Mouse (Mus musculus) right cerebral cortex, postnatal 10 days (tissue): Measurements from ENCODE around the gene Nom1.
"Not testable (repeated sequence)": the region's sequence is repeated elsewhere in the genome, so short reads cannot be mapped to it uniquely, and the experiment has no call there.

Source experiments
- DNase-seq, 2 experiments: peaks; one replicate each; pipeline ENCODE4 v3.0.0; 2021; ENCODE audit warnings: low spot score in 2 of 2

Nom1 gene

GRCm38 (mm10) chr5:29434228-29434871 lies at the start of gene Nom1:
TSS of gene Nom1 (plus strand) at chr5:29434664.
- peak; percentile 94 to 95 for DNase-seq

DNA sequence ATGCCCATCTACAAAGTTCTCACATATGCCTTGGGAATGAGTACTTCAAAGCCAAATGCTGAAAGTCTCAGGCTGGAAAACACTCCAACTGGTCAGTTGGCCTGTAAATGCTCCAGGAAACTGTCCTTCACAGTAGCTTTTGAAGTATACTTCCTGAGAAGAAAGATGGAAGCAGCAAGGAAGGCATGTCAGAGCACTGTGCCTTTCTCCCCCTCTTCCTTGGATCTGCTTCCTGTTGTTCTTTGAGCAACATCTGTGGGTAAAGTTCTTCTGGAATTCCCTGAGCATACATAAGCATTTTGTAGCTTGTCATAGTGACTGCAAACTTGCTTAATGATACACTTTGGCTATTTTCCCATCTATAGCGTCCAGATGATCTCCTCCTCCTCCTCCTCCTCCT lies 46.9 kb upstream of the Nom1 start:
- no peak for DNase-seq

DNA sequence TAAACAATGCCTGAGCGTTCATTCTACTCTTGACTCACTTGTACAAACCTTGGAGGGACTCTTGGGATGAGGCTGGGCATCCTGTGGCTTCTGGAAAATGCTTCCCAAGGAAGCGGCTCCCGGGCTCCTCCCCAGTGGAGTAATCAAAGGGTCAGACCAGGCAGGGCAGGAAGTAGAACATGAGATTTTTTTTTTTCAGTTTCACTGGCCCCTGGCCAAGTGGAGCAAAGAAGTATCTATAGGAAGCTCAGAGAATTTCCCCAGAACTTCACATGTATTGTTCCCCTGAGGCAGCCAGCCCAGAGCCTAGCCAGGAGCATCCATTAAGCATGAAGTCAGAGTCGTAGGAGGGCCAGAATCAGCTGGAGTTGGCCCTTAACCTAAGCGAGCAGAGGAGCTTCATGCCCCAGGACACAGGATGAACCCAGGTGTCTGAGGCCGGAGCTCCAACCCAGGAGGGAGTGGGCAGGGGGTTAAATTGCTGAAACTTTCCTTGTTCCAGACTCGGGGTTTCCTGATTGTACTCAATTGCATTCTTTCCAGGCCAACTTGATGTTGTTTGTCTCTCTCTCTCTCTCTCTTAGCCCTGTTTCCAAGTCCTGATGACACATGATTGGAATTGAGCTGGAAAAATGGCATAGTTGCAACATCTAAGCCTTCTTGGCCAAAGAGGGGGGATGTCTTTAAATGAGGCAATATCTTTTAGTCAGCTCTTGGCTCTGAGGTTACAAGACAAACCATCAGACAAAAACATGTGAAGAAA lies 46.1 kb upstream of the Nom1 start:
- no peak for DNase-seq

- DNase-seq, result peak; percentile 45 to 75
Measured at GRCm38 (mm10) chr5:29388944-29389765, 45.3 kb upstream of the Nom1 start.

DNA sequence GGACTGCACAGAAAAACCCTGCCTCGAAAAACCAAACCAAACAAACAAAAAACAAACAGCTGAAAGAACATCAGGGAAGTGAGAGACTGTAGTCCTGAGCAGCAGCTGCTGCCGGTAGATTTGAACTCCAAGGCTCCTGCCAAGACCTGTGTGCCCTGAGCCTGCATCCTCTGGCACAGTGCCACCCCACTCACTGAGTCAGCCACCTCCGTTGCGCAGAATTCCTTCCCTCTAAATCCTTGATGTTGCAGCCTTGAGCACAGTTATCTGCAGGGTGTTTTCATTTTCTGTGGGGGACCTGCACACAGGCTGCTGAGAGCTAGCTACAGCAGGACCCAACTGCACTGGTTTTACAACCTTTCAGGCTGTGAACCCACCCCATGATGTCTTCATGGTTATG lies 36.0 kb upstream of the Nom1 start:
- no peak for DNase-seq

DNA sequence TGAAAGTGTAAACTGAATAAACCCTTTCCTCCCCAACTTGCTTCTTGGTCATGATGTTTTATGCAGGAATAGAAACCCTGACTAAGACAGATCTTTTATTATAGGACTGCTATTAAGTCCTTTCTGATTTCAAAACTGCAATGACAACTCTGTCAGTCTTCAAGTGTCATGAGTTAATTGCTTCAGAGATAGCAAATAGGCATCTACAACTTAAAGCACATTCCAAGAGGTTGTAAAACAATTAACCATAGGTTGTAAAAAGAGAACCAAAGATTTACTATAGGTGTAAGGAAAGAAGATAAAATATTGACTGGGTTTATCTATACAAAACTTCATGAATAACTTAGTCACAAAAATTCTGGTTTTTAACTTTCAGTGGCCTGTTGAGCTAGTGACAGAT lies 23.6 kb upstream of the Nom1 start:
- no peak for DNase-seq

- no peak for DNase-seq
Measured at GRCm38 (mm10) chr5:29413041-29413440, 21.4 kb upstream of the Nom1 start.

DNA sequence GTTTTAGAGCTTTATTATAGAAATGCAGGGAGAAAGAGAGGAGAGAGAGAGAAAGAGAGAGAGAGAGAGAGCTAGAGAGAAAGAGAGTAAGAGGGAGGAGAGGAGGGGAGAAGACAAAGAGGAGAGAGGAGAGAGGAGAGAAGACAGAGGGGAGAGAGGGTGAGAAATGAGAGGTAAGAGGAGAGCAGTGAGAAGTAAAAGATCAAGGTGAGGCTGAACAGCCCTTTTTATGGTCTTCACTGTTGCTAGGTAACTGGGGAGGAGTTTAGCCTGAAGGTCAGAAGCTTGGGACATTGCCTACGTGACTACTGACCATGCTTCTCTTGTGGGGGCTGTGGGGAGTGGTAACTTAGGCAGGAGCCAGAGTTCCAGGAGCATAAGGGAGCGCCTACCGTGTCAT lies 11.1 kb upstream of the Nom1 start:
- DNase-seq, result not testable (repeated sequence)

DNA sequence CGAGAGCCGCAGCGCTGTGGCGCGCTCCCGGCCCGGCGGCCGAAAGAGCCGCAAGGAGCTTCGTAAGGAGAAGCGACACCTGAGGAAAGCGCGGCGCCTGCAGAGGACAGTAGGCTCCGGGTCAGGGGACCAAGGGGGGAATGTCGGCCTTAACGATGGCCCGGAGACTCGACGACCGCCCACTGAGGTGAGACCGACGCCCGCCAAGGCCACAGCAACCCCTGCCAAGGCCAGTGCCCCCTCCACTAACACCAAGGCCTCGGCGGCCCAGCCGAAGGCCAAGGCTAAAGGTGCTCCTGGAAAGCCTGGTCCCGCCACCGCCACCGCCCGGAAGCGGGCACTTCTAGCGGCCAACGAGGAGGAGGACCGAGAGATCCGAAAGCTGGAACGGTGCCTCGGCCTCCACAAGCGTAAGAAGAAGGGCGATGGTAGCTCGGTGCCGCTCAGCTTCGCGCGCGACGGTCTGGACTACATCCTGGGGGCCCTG lies 451 bp downstream of the Nom1 start:
- DNase-seq, result peak; percentile 53 to 55

GRCm38 (mm10) chr5:29435491-29435890 lies 1.0 kb downstream of the Nom1 start:
- DNase-seq, result no peak

GRCm38 (mm10) chr5:29436728-29437127 lies 2.3 kb downstream of the Nom1 start:
- not testable (repeated sequence) for DNase-seq

DNA sequence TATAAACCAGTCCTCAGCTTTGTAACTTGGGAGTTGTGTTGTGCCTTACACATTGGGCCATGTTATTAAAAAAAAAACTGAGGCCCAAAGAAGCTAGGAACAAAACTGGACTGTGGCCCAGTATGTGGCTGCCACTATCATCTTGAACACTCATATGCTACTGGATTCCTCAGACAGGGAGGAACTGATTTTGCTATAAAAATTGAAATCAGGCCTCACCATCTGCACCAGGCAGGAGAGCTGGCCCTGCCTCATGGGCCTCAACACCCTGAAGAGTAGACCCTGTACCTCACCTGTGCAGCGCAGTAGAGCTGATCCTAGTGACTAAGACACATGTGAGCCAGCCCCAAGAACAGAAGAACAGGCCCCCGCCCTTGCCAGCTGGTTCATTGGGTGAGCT lies 10.8 kb downstream of the Nom1 start:
- DNase-seq, result peak in 1 of 2 experiments; percentile 5

- no peak for DNase-seq
Measured at GRCm38 (mm10) chr5:29452352-29452751, 17.9 kb downstream of the Nom1 start.

DNA sequence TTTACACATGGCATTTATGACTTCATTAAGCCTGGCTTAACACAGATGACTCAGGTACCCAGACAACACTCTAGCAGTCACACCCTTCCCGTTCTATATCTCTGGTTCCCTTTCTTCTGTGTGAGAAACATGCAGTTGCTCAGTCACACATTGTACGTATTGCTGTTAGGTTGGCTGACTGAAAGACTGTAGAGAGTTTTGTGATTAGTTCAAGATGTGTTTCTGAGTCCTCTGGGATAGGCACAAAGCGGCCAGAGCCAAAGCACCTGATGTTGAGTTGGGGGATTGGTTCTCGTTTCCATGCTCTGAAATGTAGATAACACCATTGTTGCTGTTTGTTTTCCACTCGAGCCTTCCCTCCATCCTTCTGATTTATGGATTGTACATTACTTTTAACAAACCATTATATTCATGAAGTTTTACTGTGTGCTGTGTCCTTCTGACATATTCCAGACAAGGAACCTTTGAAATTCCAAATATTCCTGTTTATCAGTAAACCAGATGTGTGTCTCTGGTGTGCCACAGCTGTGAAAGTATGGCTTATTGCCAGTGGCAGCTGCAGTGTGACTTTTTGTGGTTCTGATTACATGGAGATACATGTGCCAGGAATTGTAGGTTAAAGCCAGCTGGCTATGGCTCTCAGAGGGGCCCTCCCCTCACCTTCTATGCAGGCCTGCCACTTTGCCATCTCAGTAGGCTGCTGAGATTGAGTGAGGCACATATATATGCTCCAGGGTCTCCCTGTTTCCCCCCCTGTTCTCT lies 22.6 kb downstream of the Nom1 start:
- DNase-seq, result no peak

GRCm38 (mm10) chr5:29462943-29463686 lies 28.7 kb downstream of the Nom1 start:
- DNase-seq, result no peak

DNA sequence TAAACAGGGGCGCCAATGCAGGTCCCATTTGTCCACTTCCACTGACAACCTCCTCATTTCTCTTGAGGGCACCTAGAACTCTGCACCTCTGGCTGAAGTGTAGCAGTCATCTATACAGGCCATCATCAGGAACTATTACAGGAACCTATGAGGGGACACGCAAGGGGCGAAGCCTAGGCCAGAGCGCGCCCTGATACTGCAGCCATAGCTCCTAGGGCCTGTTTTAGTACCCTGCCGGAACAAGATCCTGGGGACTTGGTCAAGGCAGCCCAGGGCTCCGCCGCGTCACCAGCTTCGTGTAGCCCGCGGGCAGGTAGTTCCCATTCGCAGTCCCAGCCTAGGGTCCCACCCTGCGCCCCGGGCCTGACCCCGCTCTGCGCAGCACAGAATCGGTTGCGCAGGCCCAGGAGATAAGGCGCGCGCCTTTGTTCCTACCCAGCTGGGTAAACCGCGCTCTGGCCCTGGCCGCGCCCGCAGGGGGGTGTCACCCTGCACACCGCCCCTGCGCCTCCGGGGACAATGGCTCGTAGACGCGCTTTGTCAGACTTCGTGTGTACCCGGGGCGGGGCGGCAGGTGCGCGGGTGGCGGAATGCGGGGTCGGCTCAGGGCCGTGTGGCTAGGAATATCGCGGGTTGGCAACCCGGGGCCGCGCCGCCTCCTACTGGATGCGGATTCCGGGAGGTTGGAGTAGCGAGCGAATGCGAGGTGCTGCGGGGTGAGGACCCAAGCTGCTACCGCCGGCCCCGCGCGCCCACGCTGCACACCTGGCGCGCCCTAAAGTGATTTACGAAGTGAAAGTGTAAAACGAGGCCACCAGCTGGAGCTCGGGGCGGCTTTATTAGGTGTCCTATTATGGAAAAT lies 33.3 kb downstream of the Nom1 start:
- no peak for DNase-seq

GRCm38 (mm10) chr5:29468351-29469065 lies 34.0 kb downstream of the Nom1 start:
- no peak for DNase-seq

DNA sequence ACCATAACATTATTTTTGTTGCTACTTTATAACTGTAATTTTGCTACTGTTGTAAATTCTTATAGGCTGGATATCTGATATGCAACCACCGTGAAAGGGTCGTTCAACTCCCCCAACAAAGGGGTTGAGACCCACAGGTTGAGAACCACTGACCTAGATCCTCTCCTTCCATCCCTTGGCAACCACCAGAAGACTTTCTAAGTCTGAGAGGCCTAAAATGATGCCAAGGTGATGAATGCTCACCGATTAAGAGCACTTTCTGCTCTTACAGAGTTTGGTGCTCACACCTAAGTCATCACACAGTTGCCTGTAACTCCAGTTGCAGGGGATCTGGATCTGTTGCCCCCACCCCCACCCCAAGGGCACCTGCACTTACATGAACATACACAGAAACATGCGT lies 35.0 kb downstream of the Nom1 start:
- no peak for DNase-seq

DNA sequence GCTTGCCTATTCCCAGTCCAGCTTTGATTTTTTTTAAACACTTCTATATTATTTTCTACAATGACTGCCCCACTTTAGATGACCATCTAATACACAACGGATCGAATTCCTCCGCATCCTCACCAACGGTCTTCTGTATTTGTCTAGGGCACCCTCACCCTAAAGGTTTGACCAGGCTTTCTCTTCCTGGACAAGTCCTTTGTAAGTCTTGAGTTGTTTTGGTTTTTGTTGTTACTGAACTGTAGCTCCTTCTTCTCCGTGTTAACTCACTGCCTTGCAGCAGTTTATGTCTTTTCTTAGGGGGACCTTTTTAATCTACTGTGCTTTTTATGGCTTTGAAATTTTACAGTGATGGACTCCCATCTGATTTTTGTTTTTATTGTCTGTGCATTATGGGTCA lies 35.8 kb downstream of the Nom1 start:
- no peak for DNase-seq
